ENCODE assay signal across 21 mouse cellular contexts in the genomic region with DNA sequence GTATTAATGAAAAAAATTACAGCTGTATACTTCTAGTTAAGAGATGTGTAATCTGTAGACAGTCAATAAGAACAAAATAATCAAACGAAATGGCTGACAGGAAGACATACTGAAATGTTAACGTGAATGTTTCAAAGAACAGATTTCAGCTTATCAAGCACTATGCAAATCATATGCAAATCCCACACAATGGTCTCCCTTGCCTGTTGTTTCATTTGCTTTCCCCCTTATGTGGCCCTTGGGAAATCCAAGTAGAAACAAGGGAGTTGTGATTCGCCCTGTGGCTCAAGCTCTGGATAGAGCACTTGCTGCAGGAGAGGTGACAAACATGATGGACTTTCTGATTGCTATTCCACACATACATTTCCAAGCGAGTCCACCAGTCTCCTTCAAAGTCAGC.
DNase-seq lines count a peak whose midpoint lies in the region; ATAC-seq and TF ChIP-seq lines count a peak whose summit lies in the region.
"Had no signal": no experiment of that assay in that cellular context is flagged by ENCODE, and none has a peak within 500 bp of the region (broad histone marks: within the 10 kb centered on the region; RNA-seq: fewer than 3 reads in every experiment).

No protein-coding gene starts in this region.

- TF ChIP-seq CTCF in brain, embryonic 14.5 days (IDR thresholded peaks at IDR 0.05; ENCODE audit: borderline replicate concordance, extremely low read depth, insufficient read depth, insufficient read length) = no peak

- H3K9ac ChIP-seq in forebrain, embryonic 14.5 days (ENCODE audit: low read length) = no peak overlapping the region
- no peak overlapping the region for H3K9ac ChIP-seq in forebrain, embryonic 11.5 days (ENCODE audit: low read length)
- no peak overlapping the region for H3K9ac ChIP-seq in hindbrain, embryonic 13.5 days
- H3K9ac ChIP-seq in hindbrain, embryonic 16.5 days (ENCODE audit: low read depth, low read length) = no peak overlapping the region
- H3K9ac ChIP-seq: embryonic facial prominence, embryonic 13.5 days; embryonic facial prominence, embryonic 15.5 days; forebrain, embryonic 12.5 days had no signal

- no peak overlapping the region for H3K4me2 ChIP-seq in forebrain, embryonic 14.5 days (ENCODE audit: low read length)
- H3K4me2 ChIP-seq in forebrain, embryonic 11.5 days (ENCODE audit: low read depth, low read length, severe bottlenecking) = no peak overlapping the region
- H3K4me2 ChIP-seq in hindbrain, embryonic 13.5 days = no peak overlapping the region
- no peak overlapping the region for H3K4me2 ChIP-seq in hindbrain, embryonic 16.5 days (ENCODE audit: low read length)
- H3K4me2 ChIP-seq: embryonic facial prominence, embryonic 13.5 days; embryonic facial prominence, embryonic 15.5 days; forebrain, embryonic 12.5 days had no signal

- H3K27ac ChIP-seq in forebrain, embryonic 14.5 days (ENCODE audit: low read depth, low read length) = no peak overlapping the region
- H3K27ac ChIP-seq in forebrain, embryonic 11.5 days (ENCODE audit: low read depth, low read length) = no peak overlapping the region
- 0 out of 2 replicates have a peak overlapping the region, but pooled peaks have one; percentile 14 for H3K27ac ChIP-seq in hindbrain, embryonic 13.5 days
- no peak overlapping the region for H3K27ac ChIP-seq in hindbrain, embryonic 16.5 days (ENCODE audit: low read depth, low read length)
- H3K27ac ChIP-seq: embryonic facial prominence, embryonic 13.5 days; embryonic facial prominence, embryonic 15.5 days; forebrain, embryonic 12.5 days had no signal

- no peaks in the 10 kb centered on the region for H3K9me3 ChIP-seq in forebrain, embryonic 14.5 days (replicated peaks; ENCODE audit: control insufficient read depth, low read length)
- no peaks in the 10 kb centered on the region for H3K9me3 ChIP-seq in forebrain, embryonic 11.5 days (ENCODE audit: control insufficient read depth, low read length)
- H3K9me3 ChIP-seq in hindbrain, embryonic 13.5 days = no peaks in the 10 kb centered on the region
- no peaks in the 10 kb centered on the region for H3K9me3 ChIP-seq in hindbrain, embryonic 16.5 days (ENCODE audit: control insufficient read depth, low read length)
- H3K9me3 ChIP-seq: embryonic facial prominence, embryonic 13.5 days; embryonic facial prominence, embryonic 15.5 days; forebrain, embryonic 12.5 days had no signal

- H3K27me3 ChIP-seq in forebrain, embryonic 14.5 days (replicated peaks; ENCODE audit: control insufficient read depth, insufficient read depth, low read length) = no peaks in the 10 kb centered on the region
- H3K27me3 ChIP-seq in forebrain, embryonic 11.5 days (ENCODE audit: control insufficient read depth, insufficient read depth, low read length) = no peaks in the 10 kb centered on the region
- H3K27me3 ChIP-seq in hindbrain, embryonic 13.5 days = no peaks in the 10 kb centered on the region
- no peaks in the 10 kb centered on the region for H3K27me3 ChIP-seq in hindbrain, embryonic 16.5 days (replicated peaks; ENCODE audit: control insufficient read depth, insufficient read depth, low read length)
- H3K27me3 ChIP-seq: embryonic facial prominence, embryonic 13.5 days; embryonic facial prominence, embryonic 15.5 days; forebrain, embryonic 12.5 days had no signal

- peak; percentile 55 for DNase-seq in forebrain, embryonic 14.5 days (ENCODE audit: low spot score)
- DNase-seq in forebrain, embryonic 11.5 days (ENCODE audit: low spot score) = no peak
- peak; percentile 58 for DNase-seq in brain, embryonic 14.5 days (ENCODE audit: low read depth)
- no peak for DNase-seq in T-cell, adult 2 months (ENCODE audit: low spot score)
- DNase-seq: adrenal gland, adult 8-10 months; adrenal gland, postnatal 14 days; adrenal gland, postnatal 36 days; cerebellum, adult 11 months; cerebellum, adult 18-20 months; cerebellum, adult 8-10 months; cerebellum, adult 9-11 months; cerebellum, postnatal 14 days; cerebellum, postnatal 36 days; embryo, embryonic 11 days had no signal

- H3K4me1 ChIP-seq in forebrain, embryonic 14.5 days (ENCODE audit: control insufficient read depth, insufficient read depth, low read length) = peaks cover 6% of the 10 kb centered on the region; the same call in 1 of the 2 replicates
- H3K4me1 ChIP-seq in forebrain, embryonic 11.5 days (replicated peaks; ENCODE audit: control insufficient read depth, insufficient read depth, low read length) = no peaks in the 10 kb centered on the region; the same call in 1 of the 2 replicates
- peaks cover 22% of the 10 kb centered on the region for H3K4me1 ChIP-seq in hindbrain, embryonic 13.5 days (replicated peaks)
- H3K4me1 ChIP-seq in hindbrain, embryonic 16.5 days (ENCODE audit: control insufficient read depth, insufficient read depth, low read depth, low read length) = peaks cover 5% of the 10 kb centered on the region

- no peak for ATAC-seq in forebrain, embryonic 14.5 days
- no peak for ATAC-seq in forebrain, embryonic 11.5 days (replicated peaks; ENCODE audit: low FRiP score)
- ATAC-seq in hindbrain, embryonic 13.5 days (ENCODE audit: low FRiP score) = no peak
- ATAC-seq in hindbrain, embryonic 16.5 days = no peak
- ATAC-seq: activated CD4-positive, CD25-positive, alpha-beta regulatory T cell, adult 4 months had no signal

- WGBS in forebrain, embryonic 14.5 days = 32% methylated on average over 4 of the region's 4 CpGs
- WGBS in forebrain, embryonic 11.5 days = 61% methylated on average over 4 of the region's 4 CpGs
- whole genome bisulfite sequencing in hindbrain, embryonic 13.5 days = 49% methylated on average over 4 of the region's 4 CpGs
- 41% methylated on average over 4 of the region's 4 CpGs for WGBS in hindbrain, embryonic 16.5 days

- TF ChIP-seq POLR2A in brain, embryonic 14.5 days (IDR thresholded peaks at IDR 0.05; ENCODE audit: borderline replicate concordance, extremely low read depth, insufficient read depth, insufficient read length, poor library complexity, severe bottlenecking) = no peak

- H3K4me3 ChIP-seq in forebrain, embryonic 14.5 days (ENCODE audit: low read depth, low read length) = no peak overlapping the region
- H3K4me3 ChIP-seq in forebrain, embryonic 11.5 days (ENCODE audit: low read depth, low read length) = no peak overlapping the region
- no peak overlapping the region for H3K4me3 ChIP-seq in hindbrain, embryonic 13.5 days
- H3K4me3 ChIP-seq in hindbrain, embryonic 16.5 days (ENCODE audit: low read length) = no peak overlapping the region
- H3K4me3 ChIP-seq: embryonic facial prominence, embryonic 13.5 days; embryonic facial prominence, embryonic 15.5 days; erythroblast, embryonic 14.5 days; forebrain, embryonic 12.5 days had no signal

- H3K36me3 ChIP-seq in forebrain, embryonic 14.5 days (ENCODE audit: control insufficient read depth, insufficient read depth, low read length) = no peaks in the 10 kb centered on the region
- H3K36me3 ChIP-seq in forebrain, embryonic 11.5 days (ENCODE audit: control insufficient read depth, insufficient read depth, low read length) = no peaks in the 10 kb centered on the region
- H3K36me3 ChIP-seq in hindbrain, embryonic 13.5 days = no peaks in the 10 kb centered on the region
- no peaks in the 10 kb centered on the region for H3K36me3 ChIP-seq in hindbrain, embryonic 16.5 days (ENCODE audit: control insufficient read depth, insufficient read depth, low read length)
- H3K36me3 ChIP-seq: embryonic facial prominence, embryonic 13.5 days; embryonic facial prominence, embryonic 15.5 days; forebrain, embryonic 12.5 days had no signal

Comparison
In these comparisons a context has a peak if more than half of its experiments do, and no peak if none do; other contexts are left out.
1. DNase-seq: peak in forebrain, embryonic 14.5 days (single experiment) and brain, embryonic 14.5 days (single experiment); none in forebrain, embryonic 11.5 days (single experiment) and T-cell, adult 2 months (single experiment).